Mouse (Mus musculus): Measurements from ENCODE around the gene Tm9sf1. TPM values are rescaled to one million over a fixed set of nuclear protein-coding genes. Genes with fewer than 3 reads are reported as not detected.
A peak's percentile ranks its signal among the peaks of the same experiment; 100 is the strongest.

Gene Tm9sf1
- total and polyA plus RNA-seq, 3 experiments = 36.1 to 65.3 (median 51.3) TPM

DNA sequence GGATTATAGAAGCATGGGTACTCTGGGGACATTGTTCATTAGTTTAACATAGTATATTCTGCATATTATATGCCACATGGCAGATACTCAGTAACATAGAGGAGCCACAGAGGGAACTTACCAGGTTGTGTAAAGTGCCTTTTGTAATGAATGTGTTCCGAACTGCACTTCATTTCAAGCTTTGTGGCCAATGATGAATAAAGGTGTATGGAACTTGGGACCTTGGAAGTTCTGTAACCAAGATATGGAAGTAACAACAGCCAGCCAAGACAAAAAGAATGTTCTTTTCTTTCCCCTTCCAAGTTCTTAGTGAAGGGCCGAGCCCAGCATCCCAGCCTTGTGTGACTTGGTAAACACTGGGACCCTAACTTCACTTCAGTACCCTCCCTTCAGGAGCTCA lies 6.3 kb upstream of the Tm9sf1 start, which contains the start of gene Tssk4:
Gene Tssk4 (plus strand): TSS at position 301 of the 400 bp plus-strand sequence.
- dilution Hi-C loops (cut with MboI; ENCODE audit: extremely low pct_ligation_motif_present, extremely low pct_unique_long_range_greater_than_20kb, low sequenced_read_pairs) = no loop called here
- in situ Hi-C loops (cut with MboI; ENCODE audit: low pct_ligation_motif_present, low pct_unique_long_range_greater_than_20kb, low sequenced_read_pairs) = no loop called here
- TF ChIP-seq MEF2A (IDR thresholded peaks at IDR 0.05; ENCODE audit: borderline replicate concordance, low read depth, low read length) (no peak), BHLHE40 (IDR thresholded peaks at IDR 0.05; ENCODE audit: low read depth, low read length) (no peak), TBP (conservative IDR thresholded peaks at IDR 0.05; ENCODE audit: low read depth, low read length) (no peak)

DNA sequence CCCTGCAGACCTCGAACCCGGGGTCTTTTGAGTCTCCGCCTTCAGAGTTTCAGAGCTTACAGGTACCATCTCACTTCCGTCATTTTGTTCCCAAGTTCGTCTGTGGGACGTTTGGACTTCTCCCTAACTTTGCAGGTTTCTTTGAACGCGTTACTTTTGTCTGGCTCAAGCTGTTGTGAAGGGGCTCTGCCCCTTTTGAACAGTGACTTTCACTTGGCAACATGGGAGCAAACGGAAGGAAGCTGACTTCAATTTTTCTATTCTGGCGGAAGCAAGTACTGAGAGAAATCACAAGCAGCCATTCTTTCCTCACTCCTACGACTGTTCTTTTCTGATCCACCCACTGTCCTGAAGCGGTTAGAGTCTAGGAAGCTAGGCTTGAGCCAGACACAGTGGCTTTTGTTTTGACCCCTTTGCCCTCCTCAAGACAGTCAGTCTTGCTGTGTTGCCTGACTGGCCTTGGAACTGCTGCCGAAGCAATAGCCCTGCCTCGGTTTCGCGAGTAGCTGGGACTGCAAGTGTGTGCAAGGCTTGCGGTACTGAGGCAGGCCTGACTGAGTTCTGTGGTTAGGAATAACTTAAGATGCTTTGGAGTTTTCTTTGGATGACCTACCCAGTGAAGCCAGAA lies 769 bp upstream of the Tm9sf1 start:
- Histone ChIP-seq H3K36me3 (replicated peaks in 1 of 2; ENCODE audit: control insufficient read depth in 1 of 2, insufficient read depth in 1 of 2, low read length in 1 of 2) (peaks cover 22 to 42% of the 10 kb centered on the region in 2 experiments), H3K79me2 (replicated peaks; ENCODE audit: control insufficient read depth, extremely low read depth, insufficient read depth, poor library complexity, severe bottlenecking) (peaks cover 38% of the 10 kb centered on the region)

More for the DNA sequence above, 6.3 kb upstream of the Tm9sf1 start, which contains the start of gene Tssk4:
- no peak for DNase-seq (ENCODE audit: extremely low read depth)
- H3K4me1 ChIP-seq (ENCODE audit: control insufficient read depth in 1 of 2, insufficient read depth in 2 of 2) = peaks cover 4 to 15% of the 10 kb centered on the region in 2 experiments; a peak in 2 of 4 replicates
- no peaks in the 10 kb centered on the region for H3K27me3 ChIP-seq (replicated peaks)
- H3K4me2 ChIP-seq (ENCODE audit: insufficient read depth, low read depth, poor library complexity, severe bottlenecking) = no peak within 1 kb of the TSS
- no peaks in the 10 kb centered on the region for H3K9me3 ChIP-seq (replicated peaks; ENCODE audit: low read length)
- H3K79me2 ChIP-seq (replicated peaks; ENCODE audit: control insufficient read depth, extremely low read depth, insufficient read depth, poor library complexity, severe bottlenecking) = peaks cover 7% of the 10 kb centered on the region
- H3K36me3 ChIP-seq (replicated peaks in 1 of 2; ENCODE audit: control insufficient read depth in 1 of 2, insufficient read depth in 1 of 2, low read length in 1 of 2) = peaks cover 3 to 19% of the 10 kb centered on the region in 2 experiments
- no peak within 1 kb of the TSS for H3K9ac ChIP-seq (ENCODE audit: insufficient read depth, low read depth)
- no peak within 1 kb of the TSS for H3K27ac ChIP-seq (ENCODE audit: insufficient read depth, low read depth)
- H3K4me3 ChIP-seq (replicated peaks in 1 of 3; ENCODE audit: low read depth in 2 of 3, low read length in 2 of 3, poor library complexity in 1 of 3) = no peak within 1 kb of the TSS

More for the DNA sequence above, 769 bp upstream of the Tm9sf1 start:
- no peaks in the 10 kb centered on the region for H3K27me3 ChIP-seq (replicated peaks)
- peak overlapping the region; percentile 94 for H3K4me2 ChIP-seq (ENCODE audit: insufficient read depth, low read depth, poor library complexity, severe bottlenecking)
- H3K9me3 ChIP-seq (replicated peaks; ENCODE audit: low read length) = no peaks in the 10 kb centered on the region
- H3K4me1 ChIP-seq (ENCODE audit: control insufficient read depth in 1 of 2, insufficient read depth in 2 of 2) = peaks cover 4 to 44% of the 10 kb centered on the region in 2 experiments; a peak in 2 of 4 replicates
- peak; percentile 33 for DNase-seq (ENCODE audit: extremely low read depth)
- TF ChIP-seq EP300 (IDR thresholded peaks at IDR 0.05; ENCODE audit: low read length) (no peak), MXI1 (IDR thresholded peaks at IDR 0.05; ENCODE audit: low read depth, low read length) (no peak), CHD1 (IDR thresholded peaks at IDR 0.05; ENCODE audit: low read depth, low read length) (no peak), RCOR1 (conservative IDR thresholded peaks at IDR 0.05; ENCODE audit: low read depth, low read length) (no peak), JUN (IDR thresholded peaks at IDR 0.05; ENCODE audit: insufficient read depth, low read depth, low read length) (no peak), SMC3 (IDR thresholded peaks at IDR 0.05; ENCODE audit: low read depth, low read length) (no peak), ZKSCAN1 (IDR thresholded peaks at IDR 0.05; ENCODE audit: borderline replicate concordance, low read depth, low read length) (no peak), SIN3A (IDR thresholded peaks at IDR 0.05; ENCODE audit: low read length) (no peak), RAD21 (IDR thresholded peaks at IDR 0.05; ENCODE audit: low read depth, low read length) (no peak), ETS1 (conservative IDR thresholded peaks at IDR 0.05; ENCODE audit: low read depth, low read length) (no peak), MYC (IDR thresholded peaks at IDR 0.05; ENCODE audit: low read depth, low read length) (0 out of 2 replicates have a peak, but pooled peaks have one; percentile 9), CTCF (conservative IDR thresholded peaks at IDR 0.05 in 1 of 2, IDR thresholded peaks at IDR 0.05 in 1 of 2; ENCODE audit: low read depth in 2 of 2, low read length in 2 of 2) (no peak), ZMIZ1 (IDR thresholded peaks at IDR 0.05; ENCODE audit: low read depth, low read length) (no peak), POLR2A (IDR thresholded peaks at IDR 0.05; ENCODE audit: low read depth, low read length) (peak; percentile 29; the same call in 1 of the 2 replicates), ELF1 (IDR thresholded peaks at IDR 0.05; ENCODE audit: low read depth, low read length) (0 out of 2 replicates have a peak, but pooled peaks have one; percentile 7), JUND (conservative IDR thresholded peaks at IDR 0.05; ENCODE audit: low read depth, low read length) (no peak), NELFE (IDR thresholded peaks at IDR 0.05; ENCODE audit: low read depth, low read length) (no peak), IRF4 (IDR thresholded peaks at IDR 0.05; ENCODE audit: low read depth, low read length) (no peak), TBP (conservative IDR thresholded peaks at IDR 0.05; ENCODE audit: low read depth, low read length) (0 out of 2 replicates have a peak, but pooled peaks have one; percentile 30), MEF2A (IDR thresholded peaks at IDR 0.05; ENCODE audit: borderline replicate concordance, low read depth, low read length) (no peak)
- peak overlapping the region; percentile 74 for H3K9ac ChIP-seq (ENCODE audit: insufficient read depth, low read depth)
- dilution Hi-C loops (cut with MboI; ENCODE audit: extremely low pct_ligation_motif_present, extremely low pct_unique_long_range_greater_than_20kb, low sequenced_read_pairs) = no loop called here
- H3K4me3 ChIP-seq (replicated peaks in 1 of 3; ENCODE audit: low read depth in 2 of 3, low read length in 2 of 3, poor library complexity in 1 of 3) = peak overlapping the region; percentile 77 to 96 (median 93)
- H3K27ac ChIP-seq (ENCODE audit: insufficient read depth, low read depth) = no peak overlapping the region; the same call in 1 of the 2 replicates
- in situ Hi-C loops (cut with MboI; ENCODE audit: low pct_ligation_motif_present, low pct_unique_long_range_greater_than_20kb, low sequenced_read_pairs) = no loop called here

Data from CH12.LX (cell line).